Mouse (Mus musculus) thymus, adult 2 months (tissue): ENCODE data around the gene Sept8.
"Not testable (repeated sequence)": the region's sequence is repeated elsewhere in the genome, so short reads cannot be mapped to it uniquely, and the experiment has no call there.

Experiments
- CTCF ChIP-seq: fragments of 200-500 bp; IDR thresholded peaks from 2 replicates; pipeline ENCODE4 v1.5.1; 2012; ENCODE audit warnings: mild to moderate bottlenecking, control low read depth, low read length, moderate library complexity, borderline replicate concordance; ENCODE audit not compliant: control insufficient read depth, poor library complexity, insufficient read depth; ENCODE audit errors: extremely low read depth
- POLR2A ChIP-seq: fragments of 200-500 bp; IDR thresholded peaks from 2 replicates; pipeline ENCODE4 v1.6.1; 2012; ENCODE audit warnings: mild to moderate bottlenecking, low read length, control low read depth, moderate library complexity; ENCODE audit not compliant: control insufficient read depth, poor library complexity, insufficient read depth; ENCODE audit errors: extremely low read depth

- TF ChIP-seq CTCF, POLR2A: not testable (repeated sequence)
These were observed 37.5 kb downstream of the Sept8 start for GRCm38 (mm10) chr11:53556529-53556928.
